Mouse (Mus musculus): ENCODE measurements around the gene Mfn2. TPM values are rescaled to one million over a fixed set of nuclear protein-coding genes. Genes with fewer than 3 reads are reported as not detected.

The Mfn2 gene
- polyA plus RNA-seq, 1 experiment from 2014 or later = 52.4 TPM

- Histone ChIP-seq H3K9me3 (replicated peaks) (no peaks in the 10 kb centered on the region), H3K9ac (no peak overlapping the region), H3K4me3 (no peak overlapping the region), H3K36me3 (ENCODE audit: poor library complexity, severe bottlenecking) (peaks cover 16% of the 10 kb centered on the region), H3K4me1 (peaks cover 14% of the 10 kb centered on the region), H3K4me2 (no peak overlapping the region), H3K27me3 (no peaks in the 10 kb centered on the region), H3K27ac (no peak overlapping the region)
- ATAC-seq = no peak
- 87% methylated on average over 5 of the region's 5 CpGs for WGBS
Measured at GRCm38 (mm10) chr4:147906230-147906629, 1.7 kb upstream of the Mfn2 start.

- ATAC-seq = peak; percentile 50; the same call in 1 of the 2 replicates
- Histone ChIP-seq H3K27me3 (no peaks in the 10 kb centered on the region), H3K9me3 (replicated peaks) (no peaks in the 10 kb centered on the region), H3K27ac (0 out of 2 replicates have a peak overlapping the region, but pooled peaks have one; percentile 61), H3K9ac (peak overlapping the region; percentile 88), H3K4me3 (peak overlapping the region; percentile 90), H3K36me3 (ENCODE audit: poor library complexity, severe bottlenecking) (peaks cover 24% of the 10 kb centered on the region), H3K4me2 (peak overlapping the region; percentile 59), H3K4me1 (peaks cover 14% of the 10 kb centered on the region)
- WGBS = 0% methylated on average over 8 of the region's 8 CpGs
Measured at GRCm38 (mm10) chr4:147905090-147905659, 671 bp upstream of the Mfn2 start.

- WGBS = 86% methylated on average over 3 of the region's 3 CpGs
- peak overlapping the region; percentile 90 for H3K4me3 ChIP-seq
- no peaks in the 10 kb centered on the region for H3K27me3 ChIP-seq
- H3K4me1 ChIP-seq = peaks cover 14% of the 10 kb centered on the region
- H3K9me3 ChIP-seq (replicated peaks) = no peaks in the 10 kb centered on the region
- H3K9ac ChIP-seq = peak overlapping the region; percentile 88
- ATAC-seq = no peak
- H3K36me3 ChIP-seq (ENCODE audit: poor library complexity, severe bottlenecking) = peaks cover 40% of the 10 kb centered on the region
- peak overlapping the region; percentile 68 for H3K4me2 ChIP-seq
- H3K27ac ChIP-seq = no peak overlapping the region
Measured at GRCm38 (mm10) chr4:147903601-147904000, 903 bp downstream of the Mfn2 start.

GRCm38 (mm10) chr4:147902906-147903500 is 1.5 kb downstream of the Mfn2 start:
- H3K36me3 ChIP-seq (ENCODE audit: poor library complexity, severe bottlenecking) = peaks cover 46% of the 10 kb centered on the region
- no peak overlapping the region for H3K27ac ChIP-seq
- no peaks in the 10 kb centered on the region for H3K9me3 ChIP-seq (replicated peaks)
- no peak overlapping the region for H3K4me3 ChIP-seq
- no peak overlapping the region for H3K9ac ChIP-seq
- H3K4me1 ChIP-seq = peaks cover 14% of the 10 kb centered on the region
- WGBS = 94% methylated on average over 12 of the region's 12 CpGs
- H3K4me2 ChIP-seq = peak overlapping the region; percentile 68
- H3K27me3 ChIP-seq = no peaks in the 10 kb centered on the region
- ATAC-seq = no peak

- no peak for ATAC-seq
- Histone ChIP-seq H3K9me3 (replicated peaks) (no peaks in the 10 kb centered on the region), H3K4me3 (no peak overlapping the region), H3K36me3 (ENCODE audit: poor library complexity, severe bottlenecking) (peaks cover 71% of the 10 kb centered on the region), H3K27ac (no peak overlapping the region), H3K9ac (no peak overlapping the region), H3K4me2 (no peak overlapping the region), H3K4me1 (peaks cover 14% of the 10 kb centered on the region), H3K27me3 (no peaks in the 10 kb centered on the region)
- WGBS = 90% methylated on average over 7 of the region's 7 CpGs
Measured at GRCm38 (mm10) chr4:147900452-147900851, 4.1 kb downstream of the Mfn2 start.

GRCm38 (mm10) chr4:147897348-147897747 is 7.2 kb downstream of the Mfn2 start:
- no peak for ATAC-seq
- Histone ChIP-seq H3K27me3 (no peaks in the 10 kb centered on the region), H3K4me2 (no peak overlapping the region), H3K4me3 (no peak overlapping the region), H3K36me3 (ENCODE audit: poor library complexity, severe bottlenecking) (peaks cover 91% of the 10 kb centered on the region), H3K9me3 (replicated peaks) (no peaks in the 10 kb centered on the region), H3K4me1 (no peaks in the 10 kb centered on the region), H3K27ac (no peak overlapping the region), H3K9ac (no peak overlapping the region)
- 85% methylated on average over 3 of the region's 3 CpGs for WGBS

- Histone ChIP-seq H3K27me3 (no peaks in the 10 kb centered on the region), H3K4me2 (no peak overlapping the region), H3K9me3 (replicated peaks) (no peaks in the 10 kb centered on the region), H3K9ac (no peak overlapping the region), H3K4me1 (no peaks in the 10 kb centered on the region), H3K36me3 (ENCODE audit: poor library complexity, severe bottlenecking) (peaks cover 93% of the 10 kb centered on the region), H3K4me3 (no peak overlapping the region), H3K27ac (no peak overlapping the region)
- 59% methylated on average over 1 of the region's 1 CpGs for WGBS
- ATAC-seq = no peak
Measured at GRCm38 (mm10) chr4:147896411-147896810, 8.1 kb downstream of the Mfn2 start.

GRCm38 (mm10) chr4:147895815-147896330 is 8.6 kb downstream of the Mfn2 start:
- WGBS = 92% methylated on average over 4 of the region's 4 CpGs

GRCm38 (mm10) chr4:147890341-147890740 is 14.2 kb downstream of the Mfn2 start:
- 92% methylated on average over 6 of the region's 6 CpGs for WGBS
- Histone ChIP-seq H3K27me3 (no peaks in the 10 kb centered on the region), H3K27ac (no peak overlapping the region), H3K36me3 (ENCODE audit: poor library complexity, severe bottlenecking) (peaks cover 93% of the 10 kb centered on the region), H3K4me1 (no peaks in the 10 kb centered on the region), H3K4me2 (no peak overlapping the region), H3K4me3 (no peak overlapping the region), H3K9me3 (replicated peaks) (no peaks in the 10 kb centered on the region), H3K9ac (no peak overlapping the region)
- no peak for ATAC-seq

More at GRCm38 (mm10) chr4:147895815-147896330, 8.6 kb downstream of the Mfn2 start:
- no peak overlapping the region for H3K27ac ChIP-seq
- H3K36me3 ChIP-seq (ENCODE audit: poor library complexity, severe bottlenecking) = peaks cover 97% of the 10 kb centered on the region
- ATAC-seq = no peak
- H3K9ac ChIP-seq = no peak overlapping the region
- H3K9me3 ChIP-seq (replicated peaks) = no peaks in the 10 kb centered on the region
- no peak overlapping the region for H3K4me2 ChIP-seq
- H3K27me3 ChIP-seq = no peaks in the 10 kb centered on the region
- no peak overlapping the region for H3K4me3 ChIP-seq
- H3K4me1 ChIP-seq = no peaks in the 10 kb centered on the region

- 90% methylated on average over 4 of the region's 4 CpGs for WGBS
- H3K27ac ChIP-seq = no peak overlapping the region
- no peak for ATAC-seq
- no peak overlapping the region for H3K4me2 ChIP-seq
- no peaks in the 10 kb centered on the region for H3K4me1 ChIP-seq
- H3K4me3 ChIP-seq = no peak overlapping the region
- peaks cover 92% of the 10 kb centered on the region for H3K36me3 ChIP-seq (ENCODE audit: poor library complexity, severe bottlenecking)
- H3K27me3 ChIP-seq = no peaks in the 10 kb centered on the region
- H3K9ac ChIP-seq = no peak overlapping the region
- no peaks in the 10 kb centered on the region for H3K9me3 ChIP-seq (replicated peaks)
Measured at GRCm38 (mm10) chr4:147888237-147888636, 16.3 kb downstream of the Mfn2 start.

GRCm38 (mm10) chr4:147887277-147887676 is 17.2 kb downstream of the Mfn2 start:
- no peaks in the 10 kb centered on the region for H3K4me1 ChIP-seq
- no peak overlapping the region for H3K27ac ChIP-seq
- no peaks in the 10 kb centered on the region for H3K9me3 ChIP-seq (replicated peaks)
- no peaks in the 10 kb centered on the region for H3K27me3 ChIP-seq
- peaks cover 92% of the 10 kb centered on the region for H3K36me3 ChIP-seq (ENCODE audit: poor library complexity, severe bottlenecking)
- 96% methylated on average over 7 of the region's 7 CpGs for WGBS
- no peak overlapping the region for H3K9ac ChIP-seq
- no peak for ATAC-seq
- no peak overlapping the region for H3K4me3 ChIP-seq
- no peak overlapping the region for H3K4me2 ChIP-seq

GRCm38 (mm10) chr4:147886158-147886557 is 18.3 kb downstream of the Mfn2 start:
- H3K4me3 ChIP-seq = no peak overlapping the region
- H3K4me2 ChIP-seq = no peak overlapping the region
- peaks cover 93% of the 10 kb centered on the region for H3K36me3 ChIP-seq (ENCODE audit: poor library complexity, severe bottlenecking)
- no peak overlapping the region for H3K27ac ChIP-seq
- no peaks in the 10 kb centered on the region for H3K27me3 ChIP-seq
- H3K4me1 ChIP-seq = no peaks in the 10 kb centered on the region
- WGBS = 96% methylated on average over 12 of the region's 12 CpGs
- ATAC-seq = no peak
- no peaks in the 10 kb centered on the region for H3K9me3 ChIP-seq (replicated peaks)
- H3K9ac ChIP-seq = no peak overlapping the region

Data from forebrain, embryonic 13.5 days (tissue).